Mouse (Mus musculus) bone marrow macrophage, adult 2 months (primary cell): ENCODE results near the gene Rassf1.

Experiments
- CTCF ChIP-seq: IDR thresholded peaks from 2 replicates; pipeline ENCODE4 v1.5.1; 2012; ENCODE audit warnings: low read depth, mild to moderate bottlenecking, low read length, moderate library complexity
- POLR2A ChIP-seq: IDR thresholded peaks from 2 replicates; pipeline ENCODE4 v1.6.1; 2012; ENCODE audit warnings: mild to moderate bottlenecking, low read depth, low read length, borderline replicate concordance

DNA sequence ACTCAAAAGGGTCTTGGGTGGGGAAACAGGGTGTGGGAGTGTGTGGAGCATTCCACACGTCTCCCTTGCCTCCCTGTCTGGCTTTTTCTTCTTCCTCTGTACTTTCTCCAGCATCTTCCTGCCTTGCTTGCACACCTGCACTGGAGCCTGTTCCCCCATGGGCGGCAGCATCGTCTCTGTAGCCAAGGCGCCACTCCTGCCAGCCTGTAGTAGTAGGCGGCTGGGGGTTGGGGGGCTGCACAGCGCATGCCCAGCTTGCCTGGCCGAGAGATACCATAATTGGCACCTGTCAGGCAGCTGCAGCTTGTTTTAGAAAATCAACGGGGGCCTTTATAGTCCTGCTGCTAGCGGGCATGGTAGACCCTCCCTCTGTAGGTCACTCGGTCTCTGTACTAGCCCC, 43.1 kb upstream of the Rassf1 start:
- TF ChIP-seq POLR2A, result no peak
- no peak for TF ChIP-seq CTCF
